Comparison of ENCODE assay signal across 10 mouse cellular contexts in genomic region chr1:72806044-72806584, GRCm38 (mm10). TPM values are rescaled to one million over a fixed set of nuclear protein-coding genes. Genes with fewer than 3 reads are reported as not detected.
DNase-seq lines count a peak whose midpoint lies in the region; ATAC-seq and TF ChIP-seq lines count a peak whose summit lies in the region.
"Had no signal": no experiment of that assay in that cellular context is flagged by ENCODE, and none has a peak within 500 bp of the region (broad histone marks: within the 10 kb centered on the region; RNA-seq: fewer than 3 reads in every experiment).

No protein-coding gene starts in this region.

- no peaks in the 10 kb centered on the region for H3K36me3 ChIP-seq in intestine, embryonic 14.5 days (ENCODE audit: control insufficient read depth, insufficient read depth, low read length)
- no peaks in the 10 kb centered on the region for H3K36me3 ChIP-seq in intestine, postnatal 0 days (ENCODE audit: control insufficient read depth, insufficient read depth)
- H3K36me3 ChIP-seq in forebrain, embryonic 12.5 days (replicated peaks): no peaks in the 10 kb centered on the region
- H3K36me3 ChIP-seq in limb, embryonic 14.5 days (ENCODE audit: control insufficient read depth, insufficient read depth, low read length): no peaks in the 10 kb centered on the region

- peak; percentile 59 for DNase-seq in intestine, embryonic 14.5 days (ENCODE audit: low spot score)
- no peak for DNase-seq in limb, embryonic 14.5 days (ENCODE audit: low spot score)
- DNase-seq in retina, postnatal 1 day: peak; percentile 67
- no peak for DNase-seq in adrenal gland, postnatal 14 days
- no peak for DNase-seq in urinary bladder, postnatal 36 days (ENCODE audit: low spot score in 2 of 2)
- DNase-seq: B cell, adult 2 months had no signal

- no peak for TF ChIP-seq POLR2A in limb, embryonic 14.5 days (IDR thresholded peaks at IDR 0.05; ENCODE audit: borderline replicate concordance, extremely low read depth, insufficient read depth, insufficient read length)

- H3K4me1 ChIP-seq in intestine, embryonic 14.5 days (replicated peaks; ENCODE audit: control insufficient read depth, insufficient read depth, low read length): peaks cover 14% of the 10 kb centered on the region
- H3K4me1 ChIP-seq in intestine, postnatal 0 days (replicated peaks; ENCODE audit: control insufficient read depth, insufficient read depth, low read length): no peaks in the 10 kb centered on the region
- peaks cover 26% of the 10 kb centered on the region for H3K4me1 ChIP-seq in forebrain, embryonic 12.5 days
- peaks cover 11% of the 10 kb centered on the region; the same call in 1 of the 2 replicates for H3K4me1 ChIP-seq in limb, embryonic 14.5 days (ENCODE audit: control insufficient read depth, insufficient read depth, low read length)

- 0 out of 2 replicates have a peak overlapping the region, but pooled peaks have one; percentile 23 for H3K27ac ChIP-seq in intestine, embryonic 14.5 days (ENCODE audit: low read depth)
- no peak overlapping the region for H3K27ac ChIP-seq in intestine, postnatal 0 days (ENCODE audit: low read depth, low read length)
- peak overlapping the region; percentile 89 for H3K27ac ChIP-seq in forebrain, embryonic 12.5 days
- H3K27ac ChIP-seq in limb, embryonic 14.5 days (replicated peaks; ENCODE audit: low read depth, low read length): no peak overlapping the region

- H3K4me2 ChIP-seq in intestine, embryonic 14.5 days (ENCODE audit: low read length): no peak overlapping the region
- H3K4me2 ChIP-seq in intestine, postnatal 0 days (replicated peaks; ENCODE audit: low read depth): no peak overlapping the region
- H3K4me2 ChIP-seq in forebrain, embryonic 12.5 days: peak overlapping the region; percentile 26
- H3K4me2 ChIP-seq in limb, embryonic 14.5 days (replicated peaks; ENCODE audit: low read depth, low read length, severe bottlenecking): no peak overlapping the region; the same call in 1 of the 2 replicates

- H3K9ac ChIP-seq in intestine, embryonic 14.5 days (ENCODE audit: low read length): no peak overlapping the region
- H3K9ac ChIP-seq in intestine, postnatal 0 days (ENCODE audit: low read depth, low read length): no peak overlapping the region
- H3K9ac ChIP-seq in forebrain, embryonic 12.5 days: 0 out of 2 replicates have a peak overlapping the region, but pooled peaks have one; percentile 12
- 0 out of 2 replicates have a peak overlapping the region, but pooled peaks have one; percentile 14 for H3K9ac ChIP-seq in limb, embryonic 14.5 days (ENCODE audit: low read depth, low read length, severe bottlenecking)

- no peaks in the 10 kb centered on the region for H3K27me3 ChIP-seq in intestine, embryonic 14.5 days (replicated peaks; ENCODE audit: control insufficient read depth, insufficient read depth, low read length)
- no peaks in the 10 kb centered on the region for H3K27me3 ChIP-seq in intestine, postnatal 0 days (replicated peaks; ENCODE audit: control insufficient read depth, insufficient read depth, low read length)
- H3K27me3 ChIP-seq in forebrain, embryonic 12.5 days: no peaks in the 10 kb centered on the region
- no peaks in the 10 kb centered on the region for H3K27me3 ChIP-seq in limb, embryonic 14.5 days (ENCODE audit: control insufficient read depth, insufficient read depth, low read length)

- ATAC-seq in intestine, embryonic 14.5 days (replicated peaks; ENCODE audit: low FRiP score, low TSS enrichment, low read depth): peak; percentile 64
- ATAC-seq in intestine, postnatal 0 days: no peak
- ATAC-seq in forebrain, embryonic 12.5 days (ENCODE audit: low FRiP score): peak; percentile 87
- peak; percentile 84 for ATAC-seq in limb, embryonic 14.5 days (ENCODE audit: low FRiP score, low read depth)
- no peak for ATAC-seq in frontal cortex, adult (ENCODE audit: low TSS enrichment)
- ATAC-seq: inflammation-experienced regulatory T-cells, adult 6 months had no signal

- TF ChIP-seq CTCF in intestine, postnatal 0 days (IDR thresholded peaks at IDR 0.05; ENCODE audit: low read depth): no peak

- H3K4me3 ChIP-seq in intestine, embryonic 14.5 days (ENCODE audit: low read depth, low read length): no peak overlapping the region
- no peak overlapping the region for H3K4me3 ChIP-seq in intestine, postnatal 0 days (ENCODE audit: low read depth, low read length)
- no peak overlapping the region for H3K4me3 ChIP-seq in forebrain, embryonic 12.5 days (replicated peaks)
- no peak overlapping the region for H3K4me3 ChIP-seq in limb, embryonic 14.5 days (replicated peaks; ENCODE audit: low read length)

- 19% methylated on average over 11 of the region's 11 CpGs for WGBS in intestine, embryonic 14.5 days
- 31% methylated on average over 11 of the region's 11 CpGs for WGBS in intestine, postnatal 0 days
- WGBS in forebrain, embryonic 12.5 days: 2% methylated on average over 11 of the region's 11 CpGs
- 9% methylated on average over 11 of the region's 11 CpGs for WGBS in limb, embryonic 14.5 days

- H3K9me3 ChIP-seq in intestine, embryonic 14.5 days (ENCODE audit: control insufficient read depth, low read length): no peaks in the 10 kb centered on the region
- no peaks in the 10 kb centered on the region for H3K9me3 ChIP-seq in intestine, postnatal 0 days (ENCODE audit: control insufficient read depth)
- H3K9me3 ChIP-seq in forebrain, embryonic 12.5 days: peaks cover 7% of the 10 kb centered on the region
- no peaks in the 10 kb centered on the region for H3K9me3 ChIP-seq in limb, embryonic 14.5 days (ENCODE audit: control insufficient read depth, low read length)

RNA-seq across cellular contexts. Expression of gene Igfbp2, which starts 18.2 kb away (rescaled TPM):
- 194 and 217 TPM in 2 replicates for polyA plus RNA-seq in intestine, embryonic 14.5 days (2014; fragmentation: Nextera tagmentation; extraction: Ambion mirVana)
- polyA plus RNA-seq in intestine, postnatal 0 days (2015; fragmentation: Nextera tagmentation; extraction: Ambion mirVana): 75.6 and 94.0 TPM in 2 replicates
- polyA plus RNA-seq in forebrain, embryonic 12.5 days (2016; fragmentation: Nextera tagmentation; extraction: Ambion mirVana): 427 and 524 TPM in 2 replicates
- polyA plus RNA-seq in limb, embryonic 14.5 days (2012; rRNA removed): 287 and 384 TPM in 2 replicates
- polyA plus RNA-seq in limb, embryonic 14.5 days (2014; fragmentation: Nextera tagmentation; extraction: Ambion mirVana): 343 and 395 TPM in 2 replicates
- 9.1 and 58.4 TPM in 2 replicates for total RNA-seq in adrenal gland, postnatal 14 days (2021)
- polyA plus RNA-seq: inflammation-experienced regulatory T-cells, adult 6 months had no signal

Comparison
In these comparisons a context has a peak if more than half of its experiments do, and no peak if none do; other contexts are left out.
1. ATAC-seq: peak in intestine, embryonic 14.5 days (single experiment), forebrain, embryonic 12.5 days (single experiment) and limb, embryonic 14.5 days (single experiment); none in intestine, postnatal 0 days (single experiment) and frontal cortex, adult (single experiment).
2. H3K27ac ChIP-seq: peak in intestine, embryonic 14.5 days (single experiment) and forebrain, embryonic 12.5 days (single experiment); none in intestine, postnatal 0 days (single experiment) and limb, embryonic 14.5 days (single experiment).
3. DNase-seq: peak in intestine, embryonic 14.5 days (single experiment) and retina, postnatal 1 day (single experiment); none in limb, embryonic 14.5 days (single experiment), adrenal gland, postnatal 14 days (single experiment) and urinary bladder, postnatal 36 days (0 of 2).
4. H3K9ac ChIP-seq: peak in forebrain, embryonic 12.5 days (single experiment) and limb, embryonic 14.5 days (single experiment); none in intestine, embryonic 14.5 days (single experiment) and intestine, postnatal 0 days (single experiment).